Mouse (Mus musculus) ES-Bruce4 (cell line): ENCODE data around the gene Nmur1. TPM values are rescaled to one million over a fixed set of nuclear protein-coding genes. Genes with fewer than 3 reads are reported as not detected.

Source experiments
- H3K27ac ChIP-seq: 2 replicates; pipeline ENCODE4 v1.5.1; 2012; ENCODE audit warnings: low read length, inconsistent platforms; ENCODE audit not compliant: insufficient read depth
- H3K27me3 ChIP-seq: 2 replicates; pipeline ENCODE4 v1.6.1; 2012; ENCODE audit warnings: mild to moderate bottlenecking, low read length, inconsistent platforms; ENCODE audit not compliant: control insufficient read depth, poor library complexity, insufficient read depth, severe bottlenecking
- H3K36me3 ChIP-seq: 2 replicates; pipeline ENCODE4 v1.6.1; 2012; ENCODE audit warnings: inconsistent platforms, mild to moderate bottlenecking, low read length, moderate library complexity; ENCODE audit not compliant: control insufficient read depth, poor library complexity, insufficient read depth, severe bottlenecking
- H3K4me1 ChIP-seq: one replicate; pipeline ENCODE4 v1.8.1; 2011; ENCODE audit warnings: low read length; ENCODE audit not compliant: control insufficient read depth, insufficient read depth
- H3K4me3 ChIP-seq: 2 replicates; pipeline ENCODE4 v1.5.1; 2011; ENCODE audit warnings: low read depth, mild to moderate bottlenecking, low read length
- H3K9ac ChIP-seq: 2 replicates; pipeline ENCODE4 v1.6.1; 2012; ENCODE audit warnings: low read depth, mild to moderate bottlenecking, inconsistent platforms; ENCODE audit not compliant: poor library complexity, severe bottlenecking
- H3K9me3 ChIP-seq: replicated peaks from 2 replicates; pipeline ENCODE4 v1.6.1; 2012; ENCODE audit warnings: mild to moderate bottlenecking, low read length, inconsistent platforms; ENCODE audit not compliant: control insufficient read depth, poor library complexity, insufficient read depth, severe bottlenecking
- CTCF ChIP-seq: IDR thresholded peaks from one replicate; pipeline ENCODE4 v1.8.1; 2011; ENCODE audit warnings: low read depth, low read length
- EP300 ChIP-seq: IDR thresholded peaks from 2 replicates; pipeline ENCODE4 v1.6.1; 2011; ENCODE audit warnings: low read depth, low read length; ENCODE audit not compliant: insufficient read depth
- POLR2A ChIP-seq: IDR thresholded peaks from one replicate; pipeline ENCODE4 v1.8.1; 2011; ENCODE audit warnings: low read length; ENCODE audit not compliant: insufficient read depth
- polyA plus RNA-seq: library from polyadenylated mRNA; stranded (reverse); fragments of >200 nt; gene quantifications from 2 replicates; pipeline ENCODE4 v1.2.4, GENCODE M21; 2011; ENCODE audit warnings: low read depth; ENCODE audit not compliant: missing spikeins, insufficient read depth, insufficient read length

The Nmur1 gene
- polyA plus RNA-seq, 1 experiment, result not detected

DNA sequence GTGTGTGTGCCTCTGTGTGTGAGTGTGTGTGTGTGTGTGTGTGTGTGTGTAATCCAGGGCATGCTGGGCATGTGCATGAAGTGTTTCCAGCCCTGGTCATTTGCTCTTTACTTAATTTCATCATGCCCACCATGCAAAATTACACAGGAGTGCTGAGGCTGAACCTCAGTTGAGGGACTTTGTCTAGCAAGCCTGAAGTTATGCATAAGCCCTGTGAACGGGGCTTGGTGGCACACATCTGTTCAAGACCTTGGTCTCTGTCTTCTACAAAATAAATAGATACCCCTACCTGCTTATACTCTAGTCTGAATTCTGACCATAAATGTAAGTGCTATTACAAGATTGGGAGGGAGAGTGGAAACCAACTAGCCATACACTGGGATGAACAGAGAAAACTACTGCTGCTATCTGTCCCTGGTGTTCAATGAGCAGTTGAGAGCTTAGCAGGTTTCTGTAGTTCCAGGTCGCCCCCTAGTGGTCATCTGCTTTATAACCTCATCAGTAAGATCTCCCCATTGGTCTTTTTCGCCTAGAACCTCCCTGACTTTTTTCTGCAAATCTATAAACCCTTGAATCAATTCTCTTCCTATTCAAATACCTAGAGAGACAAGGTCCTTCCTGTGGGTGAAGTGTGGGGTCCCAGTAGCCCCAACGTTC is 86.7 kb downstream of the Nmur1 start:
- no peaks in the 10 kb centered on the region; the same call in 1 of the 2 replicates for H3K36me3 ChIP-seq
- no peaks in the 10 kb centered on the region for H3K27me3 ChIP-seq
- H3K4me1 ChIP-seq, result no peaks in the 10 kb centered on the region
- H3K9ac ChIP-seq, result no peak overlapping the region
- H3K9me3 ChIP-seq, result no peaks in the 10 kb centered on the region
- H3K27ac ChIP-seq, result no peak overlapping the region
- H3K4me3 ChIP-seq, result no peak overlapping the region
- TF ChIP-seq EP300 (no peak), POLR2A (no peak), CTCF (peak; percentile 51)

GRCm38 (mm10) chr1:86336330-86336729 is 89.7 kb downstream of the Nmur1 start:
- H3K9me3 ChIP-seq, result peaks cover 3% of the 10 kb centered on the region
- no peaks in the 10 kb centered on the region for H3K36me3 ChIP-seq
- no peaks in the 10 kb centered on the region for H3K27me3 ChIP-seq
- no peak overlapping the region for H3K9ac ChIP-seq
- no peak overlapping the region for H3K27ac ChIP-seq
- no peak overlapping the region for H3K4me3 ChIP-seq
- no peak for TF ChIP-seq POLR2A
- no peak for TF ChIP-seq CTCF
- TF ChIP-seq EP300, result no peak
- no peaks in the 10 kb centered on the region for H3K4me1 ChIP-seq

Other genes with a start within 250 kb of the Nmur1 start
- 54.9 and 55.3 TPM in 2 replicates for gene B3gnt7, start 123.4 kb downstream of the Nmur1 start, polyA plus RNA-seq
- 1,350 and 1,473 TPM in 2 replicates for gene Ncl, start 66.8 kb downstream of the Nmur1 start, polyA plus RNA-seq
- not detected in 2 replicates for gene Tex44, start 101 bp upstream of the Nmur1 start, polyA plus RNA-seq
- gene Ptma, start 100.5 kb upstream of the Nmur1 start, polyA plus RNA-seq, result 3,893 and 3,930 TPM in 2 replicates
- gene Pde6d, start 156.4 kb upstream of the Nmur1 start, polyA plus RNA-seq, result 23.5 and 30.1 TPM in 2 replicates
- 31.7 and 36.2 TPM in 2 replicates for gene Cops7b, start 156.7 kb upstream of the Nmur1 start, polyA plus RNA-seq
- gene Nppc, start 244.3 kb upstream of the Nmur1 start, polyA plus RNA-seq, result not detected in 2 replicates